Mouse (Mus musculus): Measurements from ENCODE around the gene Numb. TPM values are rescaled to one million over a fixed set of nuclear protein-coding genes. Genes with fewer than 3 reads are reported as not detected.
A peak's percentile ranks its signal among the peaks of the same experiment; 100 is the strongest.

Gene Numb
- polyA plus RNA-seq, 1 experiment from 2014 or later: 28.9 TPM

- Histone ChIP-seq H3K4me1 (replicated peaks; ENCODE audit: control insufficient read depth, insufficient read depth, low read length) (no peaks in the 10 kb centered on the region), H3K36me3 (ENCODE audit: control insufficient read depth, insufficient read depth) (peaks cover 39% of the 10 kb centered on the region), H3K4me3 (ENCODE audit: low read depth, low read length) (no peak overlapping the region), H3K27me3 (replicated peaks; ENCODE audit: control insufficient read depth, insufficient read depth, low read length) (no peaks in the 10 kb centered on the region), H3K4me2 (replicated peaks; ENCODE audit: low read depth) (no peak overlapping the region), H3K27ac (ENCODE audit: low read depth, low read length) (no peak overlapping the region), H3K9me3 (ENCODE audit: control insufficient read depth) (no peaks in the 10 kb centered on the region), H3K9ac (ENCODE audit: low read depth, low read length) (no peak overlapping the region)
- no peak for TF ChIP-seq CTCF (IDR thresholded peaks at IDR 0.05; ENCODE audit: low read depth)
- WGBS: 63% methylated on average over 7 of the region's 7 CpGs
- ATAC-seq: no peak
Observed at GRCm38 (mm10) chr12:83781204-83781603, 140.5 kb downstream of the Numb start.

GRCm38 (mm10) chr12:83780181-83780580 lies 141.6 kb downstream of the Numb start:
- TF ChIP-seq CTCF (IDR thresholded peaks at IDR 0.05; ENCODE audit: low read depth): no peak
- Histone ChIP-seq H3K27me3 (replicated peaks; ENCODE audit: control insufficient read depth, insufficient read depth, low read length) (no peaks in the 10 kb centered on the region), H3K9me3 (ENCODE audit: control insufficient read depth) (no peaks in the 10 kb centered on the region), H3K4me1 (replicated peaks; ENCODE audit: control insufficient read depth, insufficient read depth, low read length) (no peaks in the 10 kb centered on the region), H3K9ac (ENCODE audit: low read depth, low read length) (no peak overlapping the region), H3K4me2 (replicated peaks; ENCODE audit: low read depth) (no peak overlapping the region), H3K27ac (ENCODE audit: low read depth, low read length) (no peak overlapping the region), H3K4me3 (ENCODE audit: low read depth, low read length) (no peak overlapping the region), H3K36me3 (ENCODE audit: control insufficient read depth, insufficient read depth) (peaks cover 46% of the 10 kb centered on the region)
- ATAC-seq: no peak
- WGBS: 89% methylated on average over 3 of the region's 3 CpGs

- ATAC-seq: no peak
- Histone ChIP-seq H3K4me3 (ENCODE audit: low read depth, low read length) (no peak overlapping the region), H3K9me3 (ENCODE audit: control insufficient read depth) (no peaks in the 10 kb centered on the region), H3K4me2 (replicated peaks; ENCODE audit: low read depth) (no peak overlapping the region), H3K27ac (ENCODE audit: low read depth, low read length) (no peak overlapping the region), H3K4me1 (replicated peaks; ENCODE audit: control insufficient read depth, insufficient read depth, low read length) (no peaks in the 10 kb centered on the region), H3K36me3 (ENCODE audit: control insufficient read depth, insufficient read depth) (peaks cover 50% of the 10 kb centered on the region), H3K27me3 (replicated peaks; ENCODE audit: control insufficient read depth, insufficient read depth, low read length) (no peaks in the 10 kb centered on the region), H3K9ac (ENCODE audit: low read depth, low read length) (no peak overlapping the region)
- TF ChIP-seq CTCF (IDR thresholded peaks at IDR 0.05; ENCODE audit: low read depth): no peak
- 87% methylated on average over 7 of the region's 7 CpGs for WGBS
Observed at GRCm38 (mm10) chr12:83776766-83777165, 145.0 kb downstream of the Numb start.

- Histone ChIP-seq H3K36me3 (ENCODE audit: control insufficient read depth, insufficient read depth) (peaks cover 49% of the 10 kb centered on the region), H3K9me3 (ENCODE audit: control insufficient read depth) (no peaks in the 10 kb centered on the region), H3K4me2 (replicated peaks; ENCODE audit: low read depth) (no peak overlapping the region), H3K4me1 (replicated peaks; ENCODE audit: control insufficient read depth, insufficient read depth, low read length) (no peaks in the 10 kb centered on the region), H3K4me3 (ENCODE audit: low read depth, low read length) (no peak overlapping the region), H3K9ac (ENCODE audit: low read depth, low read length) (no peak overlapping the region), H3K27me3 (replicated peaks; ENCODE audit: control insufficient read depth, insufficient read depth, low read length) (no peaks in the 10 kb centered on the region), H3K27ac (ENCODE audit: low read depth, low read length) (no peak overlapping the region)
- WGBS: 84% methylated on average over 12 of the region's 12 CpGs
- ATAC-seq: no peak
- TF ChIP-seq CTCF (IDR thresholded peaks at IDR 0.05; ENCODE audit: low read depth): no peak
Observed at GRCm38 (mm10) chr12:83775621-83776020, 146.1 kb downstream of the Numb start.

GRCm38 (mm10) chr12:83770418-83771256 lies 151.1 kb downstream of the Numb start:
- H3K9ac ChIP-seq (ENCODE audit: low read depth, low read length): no peak overlapping the region

GRCm38 (mm10) chr12:83768235-83768899 lies 153.4 kb downstream of the Numb start:
- no peaks in the 10 kb centered on the region for H3K27me3 ChIP-seq (replicated peaks; ENCODE audit: control insufficient read depth, insufficient read depth, low read length)
- H3K9me3 ChIP-seq (ENCODE audit: control insufficient read depth): no peaks in the 10 kb centered on the region
- no peak overlapping the region for H3K4me3 ChIP-seq (ENCODE audit: low read depth, low read length)
- 51% methylated on average over 14 of the region's 14 CpGs for WGBS
- ATAC-seq: no peak
- H3K27ac ChIP-seq (ENCODE audit: low read depth, low read length): peak overlapping the region; percentile 41
- no peak for TF ChIP-seq CTCF (IDR thresholded peaks at IDR 0.05; ENCODE audit: low read depth)
- no peak overlapping the region; the same call in 1 of the 2 replicates for H3K4me2 ChIP-seq (replicated peaks; ENCODE audit: low read depth)
- H3K36me3 ChIP-seq (ENCODE audit: control insufficient read depth, insufficient read depth): peaks cover 5% of the 10 kb centered on the region; the same call in 1 of the 2 replicates
- H3K4me1 ChIP-seq (replicated peaks; ENCODE audit: control insufficient read depth, insufficient read depth, low read length): peaks cover 3% of the 10 kb centered on the region; the same call in 1 of the 2 replicates
- no peak overlapping the region for H3K9ac ChIP-seq (ENCODE audit: low read depth, low read length)

More at GRCm38 (mm10) chr12:83770418-83771256, 151.1 kb downstream of the Numb start:
- 8% methylated on average over 25 of the region's 25 CpGs for WGBS
- peak; percentile 59 for ATAC-seq
- H3K36me3 ChIP-seq (ENCODE audit: control insufficient read depth, insufficient read depth): peaks cover 16% of the 10 kb centered on the region
- TF ChIP-seq CTCF (IDR thresholded peaks at IDR 0.05; ENCODE audit: low read depth): peak; percentile 90
- 0 out of 2 replicates have a peak overlapping the region, but pooled peaks have one; percentile 4 for H3K4me3 ChIP-seq (ENCODE audit: low read depth, low read length)
- no peak overlapping the region for H3K27ac ChIP-seq (ENCODE audit: low read depth, low read length)
- H3K27me3 ChIP-seq (replicated peaks; ENCODE audit: control insufficient read depth, insufficient read depth, low read length): no peaks in the 10 kb centered on the region
- peak overlapping the region; percentile 56 for H3K4me2 ChIP-seq (replicated peaks; ENCODE audit: low read depth)
- H3K4me1 ChIP-seq (replicated peaks; ENCODE audit: control insufficient read depth, insufficient read depth, low read length): no peaks in the 10 kb centered on the region
- no peaks in the 10 kb centered on the region for H3K9me3 ChIP-seq (ENCODE audit: control insufficient read depth)

All from intestine, postnatal 0 days (tissue).